Mouse (Mus musculus): ENCODE data around the gene Bend5.

DNA sequence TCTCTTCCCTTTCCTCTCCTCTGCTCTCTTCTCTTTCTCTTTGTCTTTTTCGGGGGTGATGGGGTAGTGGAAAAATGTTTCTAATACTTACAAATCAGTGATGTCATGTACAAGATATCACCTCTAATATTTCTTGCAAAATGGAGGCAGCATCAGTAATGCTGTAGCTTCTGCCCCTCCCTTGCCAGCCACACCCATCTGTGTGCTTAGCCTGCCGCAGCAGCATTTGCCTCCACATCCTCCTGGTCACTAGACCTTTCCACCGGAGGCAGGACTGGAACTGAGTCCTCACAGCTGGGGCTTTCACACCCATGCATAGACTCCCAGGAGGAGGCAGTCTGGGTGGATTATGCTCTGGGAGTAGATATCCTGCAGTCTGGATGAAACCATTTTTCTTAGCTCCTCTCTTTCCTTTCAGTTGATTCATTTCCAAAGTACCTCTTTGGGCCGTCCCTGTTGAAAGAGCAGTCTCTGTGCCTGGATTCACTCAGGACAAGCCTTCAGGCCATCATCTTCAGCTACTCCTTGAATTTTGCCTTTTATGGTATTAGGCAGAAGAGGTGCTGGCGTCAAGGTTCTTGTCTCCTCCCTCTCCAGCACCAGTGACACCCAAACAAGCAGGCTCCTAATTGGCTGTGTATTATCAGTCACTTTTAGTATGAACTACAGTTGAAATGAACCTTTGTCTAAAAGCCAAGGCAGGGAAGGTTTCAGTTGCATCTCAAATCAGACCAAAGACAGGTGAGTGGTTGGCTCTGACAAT is 88.3 kb downstream of the Bend5 start:
- TF ChIP-seq CTCF (IDR thresholded peaks at IDR 0.05; ENCODE audit: control insufficient read depth, insufficient read depth, low read length) = no peak
- TF ChIP-seq POLR2A (IDR thresholded peaks at IDR 0.05; ENCODE audit: borderline replicate concordance, control insufficient read depth, low read depth, low read length) = no peak

All from bone marrow, adult 2 months (tissue).